Mouse (Mus musculus): ENCODE measurements around the gene Gm10570. TPM values are rescaled to one million over a fixed set of nuclear protein-coding genes. Genes with fewer than 3 reads are reported as not detected.

The Gm10570 gene
- polyA plus RNA-seq, 1 experiment from 2014 or later = 1.1 TPM

DNA sequence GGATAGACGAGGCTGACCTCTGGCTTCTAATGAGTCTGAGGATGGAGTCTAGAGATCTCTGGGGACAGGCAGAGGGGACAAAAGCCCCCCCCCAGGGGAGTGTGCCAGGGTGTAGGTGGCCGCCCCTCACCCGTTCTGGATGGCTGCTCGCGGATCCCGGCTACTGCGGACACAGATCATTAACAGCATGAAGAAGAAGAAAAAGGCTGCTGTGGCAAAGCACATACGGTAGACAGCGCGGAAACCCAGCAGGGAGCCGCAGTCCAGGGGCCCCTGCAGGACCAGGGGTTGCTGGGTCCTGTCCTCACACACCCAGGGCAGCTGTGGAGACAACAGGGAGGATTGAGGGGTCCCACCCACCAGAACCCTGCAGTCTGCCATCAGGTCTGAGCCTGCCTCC lies 44.3 kb downstream of the Gm10570 start:
- WGBS = 31% methylated on average over 11 of the region's 11 CpGs
- Histone ChIP-seq H3K4me2 (replicated peaks) (no peak overlapping the region), H3K9ac (replicated peaks) (no peak overlapping the region), H3K4me1 (peaks cover 21% of the 10 kb centered on the region), H3K27me3 (no peaks in the 10 kb centered on the region), H3K4me3 (no peak overlapping the region), H3K36me3 (peaks cover 38% of the 10 kb centered on the region), H3K27ac (replicated peaks) (no peak overlapping the region), H3K9me3 (no peaks in the 10 kb centered on the region)
- ATAC-seq (replicated peaks) = no peak

DNA sequence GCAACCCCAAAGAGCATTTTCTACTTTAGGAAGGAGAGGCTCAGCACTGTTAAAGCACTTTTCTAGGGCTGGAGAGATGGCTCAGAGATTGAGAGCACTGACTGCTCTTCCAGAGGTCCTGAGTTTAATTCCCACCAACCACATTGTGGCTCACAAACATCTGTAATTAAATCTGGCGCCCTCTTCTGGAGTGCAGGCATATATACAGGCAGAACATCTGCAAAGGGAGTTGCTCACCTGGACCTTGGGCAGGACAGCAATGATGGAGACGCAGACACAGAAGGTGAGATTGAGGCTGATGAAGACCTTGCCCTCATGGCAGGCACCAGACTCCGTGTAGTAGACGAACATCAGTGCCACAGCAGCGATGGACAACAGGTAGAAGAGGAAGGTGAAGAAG lies 48.1 kb downstream of the Gm10570 start:
- H3K27me3 ChIP-seq = no peaks in the 10 kb centered on the region
- no peak overlapping the region for H3K4me3 ChIP-seq
- no peak overlapping the region for H3K27ac ChIP-seq (replicated peaks)
- H3K4me1 ChIP-seq = peaks cover 13% of the 10 kb centered on the region
- no peak overlapping the region for H3K9ac ChIP-seq (replicated peaks)
- no peak for ATAC-seq (replicated peaks)
- no peaks in the 10 kb centered on the region for H3K9me3 ChIP-seq
- H3K36me3 ChIP-seq = peaks cover 68% of the 10 kb centered on the region
- no peak overlapping the region for H3K4me2 ChIP-seq (replicated peaks)
- 34% methylated on average over 5 of the region's 5 CpGs for WGBS

Other genes with a start within 250 kb of the Gm10570 start
- gene Pef1, start 206.1 kb downstream of the Gm10570 start, polyA plus RNA-seq (2015; fragmentation: Nextera tagmentation; extraction: Ambion mirVana) = 68.1 and 70.3 TPM in 2 replicates
- gene Hcrtr1, start 169.3 kb downstream of the Gm10570 start, polyA plus RNA-seq (2015; fragmentation: Nextera tagmentation; extraction: Ambion mirVana) = 0.27 and 0.38 TPM in 2 replicates
- 3.7 and 5.6 TPM in 2 replicates for gene Tinagl1, start 133.6 kb downstream of the Gm10570 start, polyA plus RNA-seq (2015; fragmentation: Nextera tagmentation; extraction: Ambion mirVana)
- 0.15 and 0.34 TPM in 2 replicates for gene Gm853, start 86.3 kb downstream of the Gm10570 start, polyA plus RNA-seq (2015; fragmentation: Nextera tagmentation; extraction: Ambion mirVana)
- gene Serinc2, start 29.5 kb downstream of the Gm10570 start, polyA plus RNA-seq (2015; fragmentation: Nextera tagmentation; extraction: Ambion mirVana) = 87.4 and 97.3 TPM in 2 replicates
- gene Fabp3, start 79 bp downstream of the Gm10570 start, polyA plus RNA-seq (2015; fragmentation: Nextera tagmentation; extraction: Ambion mirVana) = 95.6 and 102 TPM in 2 replicates
- gene Zcchc17, start 51.3 kb upstream of the Gm10570 start, polyA plus RNA-seq (2015; fragmentation: Nextera tagmentation; extraction: Ambion mirVana) = 84.3 and 85.0 TPM in 2 replicates
- gene Snrnp40, start 51.5 kb upstream of the Gm10570 start, polyA plus RNA-seq (2015; fragmentation: Nextera tagmentation; extraction: Ambion mirVana) = 135 and 148 TPM in 2 replicates